Mouse (Mus musculus): ENCODE measurements at regions not wholly inside any gene's neighbourhood (a gene's known extent, or its start where the extent isn't known, plus 50 kb on each side); places are given as distances from the start of the nearest gene placed in this dataset.
A peak's percentile ranks its signal among the peaks of the same experiment; 100 is the strongest.

- no peak for DNase-seq (ENCODE audit: low spot score)
Observed at GRCm38 (mm10) chr10:125790924-125791323, 175.0 kb upstream of the Lrig3 start.

- DNase-seq (ENCODE audit: low spot score), result no peak
Observed at GRCm38 (mm10) chr10:125794504-125794903, 171.5 kb upstream of the Lrig3 start.

GRCm38 (mm10) chr10:125795323-125795722 lies 170.6 kb upstream of the Lrig3 start:
- DNase-seq (ENCODE audit: low spot score), result no peak

GRCm38 (mm10) chr10:125798678-125799077 lies 167.3 kb upstream of the Lrig3 start:
- DNase-seq (ENCODE audit: low spot score), result no peak

GRCm38 (mm10) chr10:125800572-125801114 lies 165.3 kb upstream of the Lrig3 start:
- no peak for DNase-seq (ENCODE audit: low spot score)

- no peak for DNase-seq (ENCODE audit: low spot score)
Observed at GRCm38 (mm10) chr10:125801450-125801849, 164.5 kb upstream of the Lrig3 start.

GRCm38 (mm10) chr10:125802923-125803583 lies 162.9 kb upstream of the Lrig3 start:
- no peak for DNase-seq (ENCODE audit: low spot score)

- DNase-seq (ENCODE audit: low spot score), result no peak
Observed at GRCm38 (mm10) chr10:125809763-125810361, 156.1 kb upstream of the Lrig3 start.

- DNase-seq (ENCODE audit: low spot score), result no peak
Observed at GRCm38 (mm10) chr10:125810590-125810989, 155.4 kb upstream of the Lrig3 start.

GRCm38 (mm10) chr10:125814191-125814887 lies 151.6 kb upstream of the Lrig3 start:
- no peak for DNase-seq (ENCODE audit: low spot score)

- DNase-seq (ENCODE audit: low spot score), result no peak
Observed at GRCm38 (mm10) chr10:125832134-125832533, 133.8 kb upstream of the Lrig3 start.

- DNase-seq (ENCODE audit: low spot score), result no peak
Observed at GRCm38 (mm10) chr10:125832764-125833163, 133.2 kb upstream of the Lrig3 start.

- DNase-seq (ENCODE audit: low spot score), result no peak
Observed at GRCm38 (mm10) chr10:125833989-125834388, 132.0 kb upstream of the Lrig3 start.

GRCm38 (mm10) chr10:125838982-125839381 lies 127.0 kb upstream of the Lrig3 start:
- DNase-seq (ENCODE audit: low spot score), result no peak

GRCm38 (mm10) chr10:125839621-125840141 lies 126.3 kb upstream of the Lrig3 start:
- DNase-seq (ENCODE audit: low spot score), result no peak

GRCm38 (mm10) chr10:125840388-125840787 lies 125.6 kb upstream of the Lrig3 start:
- no peak for DNase-seq (ENCODE audit: low spot score)

GRCm38 (mm10) chr10:125844336-125844865 lies 121.6 kb upstream of the Lrig3 start:
- DNase-seq (ENCODE audit: low spot score), result no peak

- no peak for DNase-seq (ENCODE audit: low spot score)
Observed at GRCm38 (mm10) chr10:125845014-125845514, 120.9 kb upstream of the Lrig3 start.

- peak; percentile 13 for DNase-seq (ENCODE audit: low spot score)
Observed at GRCm38 (mm10) chr10:125850370-125850769, 115.6 kb upstream of the Lrig3 start.

GRCm38 (mm10) chr10:125861734-125862133 lies 104.2 kb upstream of the Lrig3 start:
- DNase-seq (ENCODE audit: low spot score), result no peak

GRCm38 (mm10) chr10:125866346-125866745 lies 99.6 kb upstream of the Lrig3 start:
- no peak for DNase-seq (ENCODE audit: low spot score)

GRCm38 (mm10) chr10:125884563-125884962 lies 81.4 kb upstream of the Lrig3 start:
- DNase-seq (ENCODE audit: low spot score), result no peak
